Mouse (Mus musculus) stomach, embryonic 16.5 days (tissue): Measurements from ENCODE around the gene Prkcq. TPM values are rescaled to one million over a fixed set of nuclear protein-coding genes. Genes with fewer than 3 reads are reported as not detected.

Experiments
- ATAC-seq: fragments of 200-750 bp; cut with Nextera tagmentation; 2 replicates; pipeline ENCODE4 v1.8.0; 2017; ENCODE audit warnings: moderate number of reproducible peaks, moderate TSS enrichment; ENCODE audit not compliant: insufficient read depth, low FRiP score
- H3K27ac ChIP-seq: fragments of 300-500 bp; sonication (generic); 2 replicates; pipeline ENCODE4 v1.5.1; 2014; ENCODE audit warnings: low read length
- H3K27me3 ChIP-seq: fragments of 300-500 bp; sonication (generic); 2 replicates; pipeline ENCODE4 v1.6.1; 2014; ENCODE audit warnings: low read length, control low read depth, mixed read lengths; ENCODE audit not compliant: control insufficient read depth, insufficient read depth
- H3K36me3 ChIP-seq: fragments of 300-500 bp; sonication (generic); 2 replicates; pipeline ENCODE4 v1.6.1; 2014; ENCODE audit warnings: low read length; ENCODE audit not compliant: control insufficient read depth, insufficient read depth
- H3K4me1 ChIP-seq: fragments of 300-500 bp; sonication (generic); 2 replicates; pipeline ENCODE4 v1.6.1; 2014; ENCODE audit warnings: low read length, control low read depth, mixed read lengths; ENCODE audit not compliant: control insufficient read depth, insufficient read depth
- H3K4me2 ChIP-seq: fragments of 300-500 bp; sonication (generic); 2 replicates; pipeline ENCODE4 v1.6.1; 2014; ENCODE audit warnings: low read depth, low read length, mixed read lengths
- H3K4me3 ChIP-seq: fragments of 300-500 bp; sonication (generic); replicated peaks from 2 replicates; pipeline ENCODE4 v1.5.1; 2014; ENCODE audit warnings: mild to moderate bottlenecking, low read length
- H3K9ac ChIP-seq: fragments of 300-500 bp; sonication (generic); 2 replicates; pipeline ENCODE4 v1.6.1; 2014; ENCODE audit warnings: low read length
- H3K9me3 ChIP-seq: fragments of 300-500 bp; sonication (generic); replicated peaks from 2 replicates; pipeline ENCODE4 v1.6.1; 2016; ENCODE audit warnings: low read length, control low read depth; ENCODE audit not compliant: control insufficient read depth
- WGBS: fragments of 180-500 bp; shearing (Covaris S2); extraction: QIAGEN DNeasy Blood & Tissue Kit; methylation state at CpG from one replicate; pipeline ENCODE4 v1.1.7; 2014; 5-methylcytosine and 5-hydroxymethylcytosine counted together
- polyA plus RNA-seq: library from polyadenylated mRNA; unstranded; fragments of >200 nt; fragmentation: Nextera tagmentation; extraction: Ambion mirVana; gene quantifications from 2 replicates; pipeline ENCODE4 v1.2.1, GENCODE M21; 2015

Prkcq gene
- 1.7 and 2.7 TPM in 2 replicates for polyA plus RNA-seq

DNA sequence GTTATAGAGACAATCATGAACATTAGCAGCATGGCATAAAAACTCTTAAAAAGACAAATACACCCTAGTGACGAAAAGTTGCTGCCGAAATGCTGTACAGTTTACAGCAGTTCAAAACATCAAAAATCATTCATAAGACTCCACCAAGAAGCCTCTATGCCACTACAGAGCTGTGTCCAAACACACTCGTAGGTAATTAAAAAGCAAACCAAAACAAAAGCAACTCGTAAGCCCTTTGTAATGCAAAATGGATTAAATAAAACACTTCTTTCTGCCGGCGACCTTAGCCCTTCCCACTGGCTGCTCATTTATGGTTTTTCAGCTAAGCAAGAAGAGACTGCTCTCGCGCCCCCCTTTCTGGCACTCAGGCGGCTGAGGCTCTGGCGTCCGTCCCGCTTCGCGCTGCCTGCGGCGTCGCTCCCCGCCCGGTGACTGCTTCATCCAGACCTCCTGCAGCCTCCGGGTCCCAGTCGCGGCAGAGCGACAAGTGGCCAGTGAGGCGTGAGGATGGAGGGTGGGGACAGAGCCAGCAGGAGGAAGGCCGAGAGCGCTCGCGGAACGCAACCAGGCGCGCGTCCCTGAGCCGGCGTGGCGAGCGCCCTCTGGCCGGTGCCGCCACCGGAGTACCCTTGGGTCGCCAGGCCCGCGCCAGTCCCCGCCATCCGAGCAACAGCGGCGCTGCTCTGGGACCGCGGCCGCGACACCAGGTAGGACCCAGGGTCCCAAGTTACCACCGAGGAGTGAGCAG, at the start of gene Prkcq:
Gene Prkcq (plus strand): TSS at position 355 of the 748 bp plus-strand sequence.
- WGBS, result 2% methylated on average over 51 of the region's 51 CpGs
- Histone ChIP-seq H3K4me1 (no peaks in the 10 kb centered on the region), H3K27me3 (peaks cover 7% of the 10 kb centered on the region; the same call in 1 of the 2 replicates), H3K4me3 (peak within 1 kb of the TSS; percentile 55), H3K9me3 (no peaks in the 10 kb centered on the region), H3K27ac (no peak within 1 kb of the TSS), H3K4me2 (peak within 1 kb of the TSS; percentile 79), H3K36me3 (no peaks in the 10 kb centered on the region), H3K9ac (peak within 1 kb of the TSS; percentile 71)
- peak; percentile 58 for ATAC-seq

GRCm38 (mm10) chr2:11130881-11131280, 41.0 kb upstream of the Prkcq start:
- no peak overlapping the region for H3K4me3 ChIP-seq
- H3K4me1 ChIP-seq, result no peaks in the 10 kb centered on the region
- H3K27me3 ChIP-seq, result no peaks in the 10 kb centered on the region
- no peak overlapping the region for H3K27ac ChIP-seq
- H3K9me3 ChIP-seq, result no peaks in the 10 kb centered on the region
- H3K4me2 ChIP-seq, result no peak overlapping the region
- 82% methylated on average over 12 of the region's 12 CpGs for WGBS
- no peaks in the 10 kb centered on the region for H3K36me3 ChIP-seq
- H3K9ac ChIP-seq, result no peak overlapping the region
- no peak for ATAC-seq

- Histone ChIP-seq H3K9ac (no peak overlapping the region), H3K27me3 (no peaks in the 10 kb centered on the region), H3K4me1 (no peaks in the 10 kb centered on the region), H3K36me3 (no peaks in the 10 kb centered on the region), H3K4me3 (no peak overlapping the region), H3K9me3 (no peaks in the 10 kb centered on the region), H3K4me2 (no peak overlapping the region), H3K27ac (no peak overlapping the region)
- no peak for ATAC-seq
- 50% methylated on average over 6 of the region's 6 CpGs for WGBS
Measured at GRCm38 (mm10) chr2:11135718-11136117, 36.2 kb upstream of the Prkcq start.

DNA sequence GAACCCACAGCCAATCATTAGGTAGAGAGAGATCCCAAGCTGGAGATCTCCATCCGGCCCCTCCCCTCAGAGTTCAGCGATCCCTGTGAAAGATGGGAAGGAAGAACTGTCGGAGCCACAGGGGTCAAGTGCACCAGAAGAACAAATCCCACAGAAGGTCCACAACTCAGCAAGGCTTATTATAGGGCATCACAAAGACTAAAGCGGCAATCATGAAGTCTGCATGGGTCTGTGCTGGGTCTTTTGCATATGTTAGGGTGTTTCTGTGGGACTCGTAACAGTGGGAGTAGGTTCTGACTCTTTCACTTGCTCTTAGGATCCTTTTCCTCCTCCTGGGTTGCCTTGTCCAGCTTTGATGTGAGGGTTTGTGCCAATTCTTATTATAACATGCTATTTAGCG, 33.8 kb upstream of the Prkcq start:
- ATAC-seq, result no peak
- H3K36me3 ChIP-seq, result no peaks in the 10 kb centered on the region
- WGBS, result 89% methylated on average over 6 of the region's 6 CpGs
- no peak overlapping the region for H3K4me2 ChIP-seq
- no peak overlapping the region for H3K27ac ChIP-seq
- no peaks in the 10 kb centered on the region for H3K4me1 ChIP-seq
- H3K4me3 ChIP-seq, result no peak overlapping the region
- no peaks in the 10 kb centered on the region for H3K9me3 ChIP-seq
- no peak overlapping the region for H3K9ac ChIP-seq
- no peaks in the 10 kb centered on the region for H3K27me3 ChIP-seq

- Histone ChIP-seq H3K36me3 (no peaks in the 10 kb centered on the region), H3K27me3 (no peaks in the 10 kb centered on the region), H3K4me3 (no peak overlapping the region), H3K9me3 (no peaks in the 10 kb centered on the region), H3K9ac (no peak overlapping the region), H3K4me1 (no peaks in the 10 kb centered on the region), H3K27ac (no peak overlapping the region), H3K4me2 (no peak overlapping the region)
- WGBS, result 76% methylated on average over 1 of the region's 1 CpGs
- no peak for ATAC-seq
Measured at GRCm38 (mm10) chr2:11139518-11140152, 32.3 kb upstream of the Prkcq start.

DNA sequence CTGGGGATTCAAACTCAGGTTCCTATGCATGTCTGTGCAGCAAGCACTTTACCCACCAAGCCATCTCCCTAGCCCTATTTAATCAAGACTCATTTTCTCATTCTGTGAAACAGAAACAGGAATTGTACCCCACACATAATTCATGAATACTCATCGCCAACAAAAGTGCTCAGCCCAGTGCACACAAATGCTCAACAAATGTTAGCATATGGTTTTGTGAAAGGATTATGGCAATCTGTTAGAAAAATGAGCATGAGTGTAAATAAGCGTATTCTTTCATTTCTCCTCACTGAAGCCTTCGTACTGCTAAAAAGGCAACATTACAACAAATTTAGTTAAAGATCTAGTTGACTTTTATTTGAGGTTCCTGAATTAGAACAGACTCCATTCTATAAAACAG, 31.5 kb upstream of the Prkcq start:
- H3K4me1 ChIP-seq, result no peaks in the 10 kb centered on the region
- no peak overlapping the region for H3K9ac ChIP-seq
- H3K4me2 ChIP-seq, result no peak overlapping the region
- ATAC-seq, result no peak
- H3K27ac ChIP-seq, result no peak overlapping the region
- WGBS, result 75% methylated on average over 3 of the region's 3 CpGs
- no peak overlapping the region for H3K4me3 ChIP-seq
- no peaks in the 10 kb centered on the region for H3K9me3 ChIP-seq
- no peaks in the 10 kb centered on the region for H3K27me3 ChIP-seq
- no peaks in the 10 kb centered on the region for H3K36me3 ChIP-seq

GRCm38 (mm10) chr2:11149091-11149490, 22.8 kb upstream of the Prkcq start:
- WGBS, result 94% methylated on average over 4 of the region's 4 CpGs
- Histone ChIP-seq H3K27ac (no peak overlapping the region), H3K27me3 (no peaks in the 10 kb centered on the region), H3K4me1 (no peaks in the 10 kb centered on the region), H3K36me3 (no peaks in the 10 kb centered on the region), H3K9ac (no peak overlapping the region), H3K4me2 (no peak overlapping the region), H3K4me3 (no peak overlapping the region), H3K9me3 (no peaks in the 10 kb centered on the region)
- no peak for ATAC-seq

- H3K27me3 ChIP-seq, result no peaks in the 10 kb centered on the region
- no peak for ATAC-seq
- H3K9me3 ChIP-seq, result no peaks in the 10 kb centered on the region
- H3K4me3 ChIP-seq, result no peak overlapping the region
- H3K4me2 ChIP-seq, result no peak overlapping the region
- no peak overlapping the region for H3K27ac ChIP-seq
- H3K9ac ChIP-seq, result no peak overlapping the region
- WGBS, result 61% methylated on average over 7 of the region's 7 CpGs
- H3K36me3 ChIP-seq, result no peaks in the 10 kb centered on the region
- no peaks in the 10 kb centered on the region for H3K4me1 ChIP-seq
Measured at GRCm38 (mm10) chr2:11150975-11151374, 20.9 kb upstream of the Prkcq start.

DNA sequence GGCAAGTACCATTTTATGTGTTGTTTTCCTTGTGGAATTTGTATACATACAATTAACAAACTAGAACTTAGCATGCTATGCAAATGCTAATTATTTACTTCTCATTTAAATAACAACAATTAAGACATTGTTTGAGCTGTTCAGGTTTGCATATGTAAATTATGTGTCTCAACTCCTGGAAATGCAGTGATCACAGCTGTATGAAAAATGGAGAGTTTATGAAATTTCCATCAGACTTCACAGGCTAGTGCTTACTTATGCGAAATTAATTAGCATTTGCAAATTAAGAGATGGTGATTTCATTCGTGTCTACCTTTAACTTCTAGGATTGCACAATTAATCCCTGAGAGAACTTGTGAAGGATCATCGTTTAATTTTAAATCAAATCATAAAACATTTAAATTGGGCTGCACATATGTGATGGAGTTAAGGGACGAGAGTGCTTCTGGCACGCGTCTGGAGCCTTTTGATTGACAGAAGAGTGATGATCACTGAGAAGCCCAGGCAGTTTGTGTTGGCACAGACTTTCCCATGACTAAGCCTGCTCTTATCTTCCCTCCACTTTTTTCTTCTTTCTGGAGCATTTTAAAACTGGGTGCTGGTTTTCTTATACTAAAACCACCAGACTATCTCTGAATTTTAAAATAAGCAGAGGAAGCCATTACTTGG, 20.1 kb upstream of the Prkcq start:
- Histone ChIP-seq H3K4me2 (no peak overlapping the region), H3K4me1 (no peaks in the 10 kb centered on the region), H3K27ac (no peak overlapping the region), H3K27me3 (no peaks in the 10 kb centered on the region), H3K36me3 (no peaks in the 10 kb centered on the region), H3K9ac (no peak overlapping the region), H3K4me3 (no peak overlapping the region), H3K9me3 (no peaks in the 10 kb centered on the region)
- no peak for ATAC-seq
- 74% methylated on average over 6 of the region's 6 CpGs for WGBS
